Mouse (Mus musculus) erythroblast, embryonic 14.5 days (primary cell): ENCODE measurements around the gene Klhl20. TPM values are rescaled to one million over a fixed set of nuclear protein-coding genes. Genes with fewer than 3 reads are reported as not detected.
A peak's percentile ranks its signal among the peaks of the same experiment; 100 is the strongest.

Source experiments
- H3K27me3 ChIP-seq: 2 replicates; pipeline ENCODE4 v1.6.1; 2012; ENCODE audit warnings: inconsistent platforms; ENCODE audit not compliant: control insufficient read depth
- H3K36me3 ChIP-seq: 2 replicates; pipeline ENCODE4 v1.6.1; 2012; ENCODE audit warnings: mild to moderate bottlenecking, inconsistent platforms; ENCODE audit not compliant: control insufficient read depth
- H3K4me1 ChIP-seq: 2 replicates; pipeline ENCODE4 v1.6.1; 2012; ENCODE audit warnings: inconsistent platforms; ENCODE audit not compliant: control insufficient read depth
- H3K4me3 ChIP-seq: replicated peaks from 2 replicates; pipeline ENCODE3; 2012; ENCODE audit warnings: moderate library complexity, mild to moderate bottlenecking, inconsistent platforms
- H3K9me3 ChIP-seq: 2 replicates; pipeline ENCODE4 v1.6.1; 2012; ENCODE audit warnings: low read length, inconsistent platforms, mixed read lengths; ENCODE audit not compliant: control insufficient read depth
- GATA1 ChIP-seq: IDR thresholded peaks from 2 replicates; pipeline ENCODE4 v1.6.1; 2012; ENCODE audit warnings: low read length, inconsistent platforms, mixed read lengths
- TAL1 ChIP-seq: IDR thresholded peaks from 3 replicates; pipeline ENCODE4 v1.6.1; 2012; ENCODE audit warnings: low read length, inconsistent platforms, mixed read lengths
- polyA plus RNA-seq: library from polyadenylated mRNA; stranded (reverse); fragments of >175 nt; gene quantifications from 2 replicates; pipeline ENCODE4 v1.2.3, GENCODE M21; 2012

The Klhl20 gene
- polyA plus RNA-seq, 1 experiment, result 0.02 TPM

DNA sequence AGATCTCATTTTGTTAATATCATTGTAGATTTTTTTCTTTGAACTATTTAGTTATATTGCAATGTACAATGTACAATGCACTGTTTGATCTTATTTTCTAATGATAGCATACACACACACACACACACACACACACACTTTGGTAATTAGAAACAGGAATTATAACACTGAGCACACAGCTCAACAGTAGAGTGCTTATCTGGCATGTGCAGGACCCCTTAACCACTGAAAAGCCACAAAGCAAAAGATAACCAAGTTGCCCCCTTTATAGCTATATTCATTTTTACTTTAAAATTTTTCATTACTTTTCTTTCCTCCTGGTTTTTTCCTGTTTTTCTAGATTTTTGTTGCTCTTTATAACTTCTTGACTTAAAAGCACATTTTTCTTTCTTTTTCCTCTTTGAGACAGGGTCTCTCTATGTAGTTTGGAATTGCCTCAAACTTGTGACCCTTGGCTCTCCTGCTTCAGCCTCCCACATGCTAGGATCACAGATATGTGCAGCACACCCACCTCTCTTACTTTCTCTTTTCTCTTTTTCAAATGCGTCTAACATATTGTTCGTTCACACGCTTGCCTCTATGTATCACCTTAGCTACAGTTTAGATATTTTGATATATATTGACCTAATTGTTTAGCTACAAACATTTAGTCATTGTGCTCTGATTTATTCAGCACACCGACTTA lies 31.4 kb downstream of the Klhl20 start:
- Histone ChIP-seq H3K9me3 (no peaks in the 10 kb centered on the region), H3K27me3 (no peaks in the 10 kb centered on the region), H3K4me3 (no peak overlapping the region), H3K36me3 (peaks cover 51% of the 10 kb centered on the region), H3K4me1 (peaks cover 11% of the 10 kb centered on the region)
- TF ChIP-seq GATA1 (no peak), TAL1 (no peak)

GRCm38 (mm10) chr1:161077243-161077642 lies 54.1 kb downstream of the Klhl20 start:
- Histone ChIP-seq H3K4me1 (peaks cover 35% of the 10 kb centered on the region), H3K9me3 (no peaks in the 10 kb centered on the region), H3K4me3 (no peak overlapping the region), H3K27me3 (no peaks in the 10 kb centered on the region), H3K36me3 (peaks cover 99% of the 10 kb centered on the region)
- TF ChIP-seq GATA1 (no peak), TAL1 (no peak)

- Histone ChIP-seq H3K36me3 (peaks cover 91% of the 10 kb centered on the region), H3K4me3 (no peak overlapping the region), H3K27me3 (no peaks in the 10 kb centered on the region), H3K4me1 (peaks cover 36% of the 10 kb centered on the region), H3K9me3 (no peaks in the 10 kb centered on the region)
- TF ChIP-seq GATA1 (no peak), TAL1 (no peak)
These were observed 55.1 kb downstream of the Klhl20 start for GRCm38 (mm10) chr1:161076238-161076637.

- TF ChIP-seq GATA1 (no peak), TAL1 (no peak)
- Histone ChIP-seq H3K27me3 (no peaks in the 10 kb centered on the region), H3K36me3 (peaks cover 59% of the 10 kb centered on the region), H3K4me1 (peaks cover 50% of the 10 kb centered on the region), H3K9me3 (no peaks in the 10 kb centered on the region), H3K4me3 (peak overlapping the region; percentile 100)
These were observed 60.1 kb downstream of the Klhl20 start for GRCm38 (mm10) chr1:161071272-161071620.

DNA sequence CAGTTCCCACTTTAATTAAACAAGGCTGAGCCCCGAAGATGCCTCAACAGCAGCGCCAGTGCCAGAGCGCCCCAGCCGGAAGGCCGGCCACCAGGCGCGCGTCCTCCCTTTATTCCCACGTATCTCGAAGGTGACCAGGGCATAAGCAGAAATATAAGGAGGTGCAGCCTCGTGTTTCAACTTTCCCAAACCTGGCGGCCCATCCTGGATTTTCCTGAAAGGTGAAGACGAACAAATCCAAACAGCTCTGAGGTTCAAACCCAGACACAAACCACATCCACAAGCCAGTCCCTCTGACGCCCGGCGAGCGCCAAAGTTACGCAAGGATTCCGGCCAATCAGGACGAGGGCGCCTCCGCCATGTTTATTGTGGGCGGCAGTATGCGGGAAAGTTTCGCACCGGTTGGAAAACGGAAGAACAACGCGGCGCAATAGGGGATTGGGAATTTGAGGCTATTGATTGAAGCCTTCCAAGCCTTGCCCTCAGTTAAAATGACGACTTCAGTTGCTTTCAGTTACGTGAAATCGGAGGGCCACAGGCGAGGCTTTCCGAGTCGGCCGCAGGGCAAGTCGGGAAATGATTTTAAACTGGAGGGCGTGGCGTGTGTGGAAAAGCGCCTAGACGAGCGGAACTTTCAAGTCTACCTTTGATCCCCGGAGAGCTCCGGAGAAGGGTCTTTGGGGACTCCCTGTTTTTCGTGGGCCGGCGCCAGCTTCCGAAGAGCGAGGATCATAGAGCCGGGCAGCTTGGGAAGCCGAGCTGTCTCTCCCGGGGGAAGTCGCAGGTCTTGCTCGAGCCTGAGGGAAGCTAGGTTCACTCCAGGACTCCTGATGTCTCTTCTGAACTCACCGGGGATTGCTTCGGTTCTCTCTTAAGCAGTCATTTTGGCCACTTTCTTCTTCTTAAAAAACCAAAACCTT lies 60.7 kb downstream of the Klhl20 start, which contains the start of the genes Dars2 and Cenpl:
Gene Dars2 (minus strand): TSS at position 307 of the 920 bp plus-strand sequence.
Gene Cenpl (plus strand): TSS at position 362 of the 920 bp plus-strand sequence.
- Histone ChIP-seq H3K9me3 (no peaks in the 10 kb centered on the region), H3K4me3 (peak within 1 kb of the TSS; percentile 100), H3K27me3 (no peaks in the 10 kb centered on the region)

GRCm38 (mm10) chr1:161063351-161063750 lies 68.0 kb downstream of the Klhl20 start:
- H3K4me3 ChIP-seq, result no peak overlapping the region
- H3K27me3 ChIP-seq, result no peaks in the 10 kb centered on the region
- TF ChIP-seq TAL1 (no peak), GATA1 (no peak)
- H3K9me3 ChIP-seq, result no peaks in the 10 kb centered on the region
- H3K4me1 ChIP-seq, result peaks cover 3% of the 10 kb centered on the region
- peaks cover 65% of the 10 kb centered on the region for H3K36me3 ChIP-seq

More for the DNA sequence above, 60.7 kb downstream of the Klhl20 start, which contains the start of the genes Dars2 and Cenpl:
- Histone ChIP-seq H3K4me1 (peaks cover 48% of the 10 kb centered on the region), H3K36me3 (peaks cover 56% of the 10 kb centered on the region)
- no peak for TF ChIP-seq TAL1
- TF ChIP-seq GATA1, result no peak

DNA sequence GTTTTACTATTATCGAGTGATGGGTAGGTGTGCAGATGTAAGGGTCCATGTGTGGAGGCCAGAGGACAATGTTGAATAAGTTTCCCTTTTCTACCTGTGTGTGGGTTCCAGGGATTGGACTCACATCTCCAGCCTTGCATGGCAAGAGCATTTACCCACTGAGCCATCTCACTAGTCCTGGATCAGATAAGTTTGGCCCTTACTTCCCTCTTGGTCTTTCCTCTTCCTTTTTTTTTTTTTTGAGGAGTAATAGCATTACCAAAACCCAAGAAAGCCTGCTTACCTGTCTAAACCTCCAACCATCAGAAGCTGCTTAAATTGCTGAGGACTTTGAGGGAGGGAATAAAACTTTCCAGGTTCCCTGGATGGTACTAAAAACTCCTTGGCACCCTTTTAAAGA lies 74.1 kb downstream of the Klhl20 start:
- H3K27me3 ChIP-seq, result no peaks in the 10 kb centered on the region
- no peak for TF ChIP-seq TAL1
- H3K4me3 ChIP-seq, result no peak overlapping the region
- no peaks in the 10 kb centered on the region for H3K4me1 ChIP-seq
- peaks cover 78% of the 10 kb centered on the region for H3K36me3 ChIP-seq
- H3K9me3 ChIP-seq, result no peaks in the 10 kb centered on the region

GRCm38 (mm10) chr1:161046972-161047371 lies 84.3 kb downstream of the Klhl20 start:
- Histone ChIP-seq H3K4me3 (no peak overlapping the region), H3K27me3 (no peaks in the 10 kb centered on the region), H3K9me3 (no peaks in the 10 kb centered on the region), H3K4me1 (no peaks in the 10 kb centered on the region), H3K36me3 (peaks cover 91% of the 10 kb centered on the region)
- no peak for TF ChIP-seq GATA1
- no peak for TF ChIP-seq TAL1

DNA sequence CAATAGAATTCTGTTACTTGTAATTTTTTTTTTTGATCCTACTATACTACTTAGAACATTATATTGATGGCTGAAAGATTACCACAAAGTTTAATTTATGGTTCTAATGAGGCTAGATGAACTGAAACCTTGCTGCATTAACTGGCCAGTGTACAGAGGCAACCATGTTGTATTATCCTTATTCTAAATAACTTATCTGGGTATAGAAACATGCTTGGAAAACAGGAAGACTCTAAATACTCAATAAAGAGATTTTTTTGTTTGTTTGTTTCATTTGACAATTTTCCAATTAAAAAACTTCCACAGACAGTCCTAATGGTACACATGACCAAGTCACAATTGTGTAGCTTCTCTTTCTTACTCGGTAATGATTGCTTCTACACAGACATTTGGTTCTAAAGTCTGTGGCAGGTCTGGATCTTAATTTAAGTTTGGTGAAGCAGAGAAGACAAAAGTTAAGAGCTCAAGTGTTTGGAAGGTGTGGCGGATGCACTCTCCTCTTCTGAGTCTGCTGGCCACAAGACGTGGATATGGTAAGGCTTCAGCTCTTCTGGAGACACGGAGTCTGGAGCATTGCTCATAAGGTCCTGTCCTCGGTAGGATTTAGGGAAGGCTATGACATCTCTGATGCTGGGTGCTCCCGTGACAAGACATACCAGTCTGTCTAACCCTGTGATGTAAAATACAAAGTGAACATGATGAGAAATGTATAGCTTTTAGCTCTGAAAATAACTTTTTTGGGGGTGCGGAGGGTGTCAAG lies 89.9 kb downstream of the Klhl20 start:
- peaks cover 96% of the 10 kb centered on the region for H3K36me3 ChIP-seq
- no peak for TF ChIP-seq TAL1
- TF ChIP-seq GATA1, result no peak
- no peak overlapping the region for H3K4me3 ChIP-seq
- H3K4me1 ChIP-seq, result peaks cover 30% of the 10 kb centered on the region
- no peaks in the 10 kb centered on the region for H3K9me3 ChIP-seq
- H3K27me3 ChIP-seq, result no peaks in the 10 kb centered on the region
